Mouse (Mus musculus) layer of hippocampus, adult 18-20 months (tissue): ENCODE data around the gene C1qtnf1. TPM values are rescaled to one million over a fixed set of nuclear protein-coding genes. Genes with fewer than 3 reads are reported as not detected.
"Not testable (repeated sequence)": the region's sequence is repeated elsewhere in the genome, so short reads cannot be mapped to it uniquely, and the experiment has no call there.

Experiments
- DNase-seq, 2 experiments: peaks; one replicate each; pipeline ENCODE4 v3.0.0; 2022; ENCODE audit warnings: low spot score in 2 of 2
- long read RNA-seq: library from polyadenylated mRNA; stranded (forward); transcript quantifications from one replicate; pipeline ENCODE4 v2.0.0, GENCODE M21; 2021
- total RNA-seq, 2 experiments: library from RNA; stranded (reverse); gene quantifications; 2 replicates each; pipeline ENCODE4 v1.2.3; 2021

C1qtnf1 gene
- 1 to 10 TPM; 2.0 to 2.9 TPM for total RNA-seq
- long read RNA-seq, partial matches to known transcripts = 0 of 2 reads
- long read RNA-seq, other reads (novel, unspliced or antisense) = 1 of 2 reads

DNA sequence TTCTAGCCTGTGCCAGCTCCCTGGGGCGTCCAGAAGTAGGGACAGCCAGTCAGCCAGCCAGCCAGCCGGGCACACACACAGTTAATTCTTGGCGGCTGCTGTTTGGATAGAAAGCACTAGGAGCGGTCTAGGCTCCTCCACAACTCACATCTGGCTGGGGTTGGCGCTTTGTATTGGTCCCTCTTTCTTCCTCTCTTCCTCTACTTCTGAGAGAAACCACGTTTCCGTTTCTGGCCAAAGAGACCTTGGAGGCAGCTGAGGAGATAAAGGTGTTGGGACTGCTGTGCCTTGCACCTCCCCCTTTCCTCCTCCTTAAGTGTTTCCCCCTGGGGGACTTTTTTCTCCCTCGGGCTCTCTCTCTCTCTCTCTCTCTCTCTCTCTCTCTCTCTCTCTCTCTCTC is at the start of gene C1qtnf1:
C1qtnf1 (plus strand) TSS at position 218 of the 400 bp plus-strand sequence.
- no peak for DNase-seq

DNA sequence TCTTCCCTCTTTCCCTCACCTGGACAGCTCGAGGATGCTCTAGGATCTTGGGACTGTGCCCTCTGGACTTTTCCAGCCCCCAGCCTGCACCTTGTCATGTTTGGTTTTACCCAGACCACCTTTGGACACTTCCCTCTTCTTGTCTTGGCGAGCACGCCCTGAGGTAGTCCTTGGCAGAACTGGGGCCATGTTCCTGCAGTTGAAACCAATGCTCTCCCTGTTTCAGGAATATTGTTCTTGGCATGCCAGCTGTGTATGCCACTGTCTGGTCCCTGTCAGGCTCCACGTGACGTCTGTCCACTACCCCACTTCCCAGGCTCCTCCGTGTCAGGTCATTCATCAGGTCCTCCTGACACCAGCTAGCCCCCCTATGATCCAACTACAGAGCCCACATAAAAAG is 49.3 kb upstream of the C1qtnf1 start:
- DNase-seq = no peak

DNA sequence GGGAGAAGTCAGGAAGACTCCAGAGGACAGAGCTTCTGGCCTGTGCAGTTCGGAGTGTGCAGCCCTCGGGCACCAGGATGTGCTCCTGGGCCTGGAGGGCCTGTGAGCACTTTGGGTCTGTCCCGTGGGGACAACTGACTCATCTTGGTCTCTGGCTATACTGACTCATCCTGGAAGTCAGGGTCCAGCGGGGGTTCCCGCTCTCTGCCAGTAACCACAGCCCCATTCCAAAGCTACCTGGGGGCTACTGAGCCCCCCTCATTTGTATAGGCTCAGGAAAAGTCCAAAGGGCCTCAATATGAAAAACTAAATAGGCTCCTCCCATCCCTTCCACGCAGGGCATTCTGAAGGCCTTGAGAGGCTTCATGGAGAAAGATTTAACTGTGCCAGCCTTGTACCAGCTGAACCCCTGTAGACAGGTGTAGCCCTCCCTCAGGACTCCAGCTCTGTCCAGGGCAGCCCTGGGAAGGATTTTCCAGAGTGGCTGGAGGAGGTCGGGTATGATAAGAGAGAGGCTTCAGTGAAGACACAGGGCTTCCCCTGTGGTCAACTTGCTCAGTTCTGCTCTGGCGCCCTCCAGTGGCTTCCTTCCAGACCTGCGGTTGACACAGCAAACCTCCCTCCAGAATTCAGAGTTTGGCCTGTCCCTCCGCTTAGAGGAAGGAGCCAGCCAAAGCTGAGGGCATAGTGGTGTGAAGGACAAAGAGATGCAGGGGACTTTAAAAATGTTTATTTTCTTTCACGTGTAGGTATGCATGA is 48.6 kb upstream of the C1qtnf1 start:
- DNase-seq = peak; percentile 46 to 85

DNA sequence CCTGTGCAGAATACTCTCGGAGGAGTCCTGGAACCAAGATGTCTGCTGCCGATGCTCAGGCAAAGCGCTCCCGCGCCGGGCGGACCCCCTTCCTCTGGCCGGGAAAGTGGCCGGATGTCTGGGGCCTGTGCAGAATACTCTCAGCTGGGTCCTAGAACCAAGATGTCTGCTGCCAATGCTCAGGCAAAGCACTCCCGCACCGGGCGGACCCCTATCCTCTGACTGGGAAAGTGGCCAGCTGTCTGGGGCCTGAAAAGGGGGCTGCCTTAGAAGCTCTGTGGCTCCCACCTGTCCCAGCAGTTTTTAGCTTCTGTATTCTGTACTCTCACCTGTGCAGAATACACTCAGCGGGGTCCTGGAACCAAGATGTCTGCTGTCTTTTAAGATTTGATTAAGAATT is 40.2 kb upstream of the C1qtnf1 start:
- not testable (repeated sequence) for DNase-seq

DNA sequence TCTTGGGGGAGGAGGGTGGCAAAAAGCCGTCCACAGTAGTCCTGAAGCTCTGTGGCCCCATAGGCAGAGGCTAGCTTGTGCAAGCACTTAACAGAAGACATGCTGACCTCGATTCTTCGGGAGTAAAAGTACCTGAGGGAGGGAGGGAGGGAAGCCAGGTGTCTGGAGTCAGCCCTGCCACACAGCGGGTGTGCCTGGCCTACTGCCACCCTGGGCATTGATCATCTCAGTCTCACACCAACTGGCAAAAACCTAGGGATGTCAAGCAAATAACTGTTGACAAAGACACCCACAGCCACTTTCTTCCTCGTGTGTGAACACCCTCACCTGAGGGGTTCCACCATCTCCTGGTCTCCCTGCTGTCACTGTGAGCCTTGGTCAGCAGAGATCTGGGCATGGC is 34.0 kb upstream of the C1qtnf1 start:
- no peak for DNase-seq

DNA sequence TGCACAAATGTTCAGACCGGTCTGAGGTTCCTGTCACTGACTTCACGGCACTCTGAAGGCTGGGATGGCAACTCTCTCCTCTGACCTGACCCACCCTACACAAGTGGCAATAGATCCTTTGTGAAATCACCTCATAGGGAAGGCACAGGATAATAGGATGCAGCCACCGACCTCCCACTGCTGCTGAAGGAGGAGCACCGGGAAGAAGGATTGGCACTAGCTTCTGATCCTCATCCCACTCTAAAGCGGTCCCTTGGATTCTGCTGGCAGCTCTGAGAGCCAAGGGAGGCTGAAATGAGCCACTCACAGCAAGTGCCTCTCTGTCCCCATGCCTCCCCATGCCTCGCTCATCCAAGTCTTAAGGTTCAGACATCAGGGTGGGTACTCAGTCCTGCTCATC is 33.5 kb upstream of the C1qtnf1 start:
- no peak for DNase-seq

DNA sequence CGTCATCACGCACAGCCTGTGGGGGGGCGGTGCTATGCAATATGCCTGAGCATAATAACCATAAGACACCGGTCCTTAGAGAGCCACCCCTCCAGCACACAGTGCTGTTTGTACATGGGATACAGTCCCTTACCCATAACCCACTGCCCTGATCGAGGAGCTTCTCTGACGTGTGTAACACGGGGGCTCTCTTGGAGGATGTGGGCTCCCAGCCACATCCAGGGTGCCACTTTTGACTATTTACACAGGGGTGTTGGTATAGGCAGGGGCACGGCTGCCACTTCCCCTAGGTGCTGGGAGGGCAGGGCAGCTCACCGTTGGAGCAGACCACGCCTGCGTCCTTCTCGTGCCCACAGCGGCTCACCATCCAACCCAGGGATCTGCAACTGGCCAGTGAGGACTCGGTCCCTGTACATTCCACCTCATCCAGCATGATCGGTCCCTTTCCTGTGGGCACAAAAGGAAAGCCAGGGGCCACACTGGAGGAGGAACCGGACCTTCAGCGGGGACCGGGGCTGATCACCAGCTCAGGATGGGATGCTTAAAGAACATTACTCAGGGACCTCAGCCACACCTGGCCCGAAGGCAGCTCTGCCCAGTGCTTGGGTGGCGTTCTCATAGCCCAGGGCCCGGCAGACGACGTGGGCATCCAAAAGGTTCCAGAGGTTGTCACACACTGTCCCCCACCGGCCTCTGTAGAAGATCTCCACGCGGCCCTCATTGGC is 30.0 kb upstream of the C1qtnf1 start:
- DNase-seq = no peak

DNA sequence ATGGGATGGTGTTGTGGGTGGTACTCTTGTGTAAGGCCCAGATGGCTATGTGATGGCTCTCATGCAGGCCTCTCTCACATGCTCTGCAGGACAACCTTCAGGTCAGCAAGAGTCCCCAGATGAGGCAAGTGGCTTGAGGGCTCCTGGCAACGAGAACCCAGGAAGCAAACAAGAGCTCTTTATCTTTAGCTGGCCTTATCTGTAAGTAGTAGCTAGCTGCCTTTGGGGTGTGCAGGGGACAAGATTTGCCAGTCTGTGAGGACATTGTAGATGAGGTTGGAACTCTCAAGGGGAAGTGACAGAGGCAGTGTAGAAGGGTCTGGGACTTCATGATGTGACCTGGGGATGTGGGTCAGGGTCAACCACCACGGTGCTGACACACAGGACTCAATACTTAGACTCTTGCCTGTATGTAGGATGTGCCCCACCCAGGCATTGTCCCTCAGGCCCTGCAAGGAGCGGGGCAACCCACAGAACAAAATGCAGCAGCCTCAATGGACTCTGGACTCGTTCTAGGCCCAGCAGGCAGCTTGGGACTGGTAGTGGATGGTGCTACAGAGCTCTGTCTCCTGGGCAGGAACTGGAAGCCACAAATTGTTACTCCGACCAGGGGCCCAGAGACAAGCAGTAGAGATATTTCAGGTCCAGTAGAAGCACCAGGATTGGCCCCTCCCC is 28.0 kb upstream of the C1qtnf1 start:
- no peak for DNase-seq

DNA sequence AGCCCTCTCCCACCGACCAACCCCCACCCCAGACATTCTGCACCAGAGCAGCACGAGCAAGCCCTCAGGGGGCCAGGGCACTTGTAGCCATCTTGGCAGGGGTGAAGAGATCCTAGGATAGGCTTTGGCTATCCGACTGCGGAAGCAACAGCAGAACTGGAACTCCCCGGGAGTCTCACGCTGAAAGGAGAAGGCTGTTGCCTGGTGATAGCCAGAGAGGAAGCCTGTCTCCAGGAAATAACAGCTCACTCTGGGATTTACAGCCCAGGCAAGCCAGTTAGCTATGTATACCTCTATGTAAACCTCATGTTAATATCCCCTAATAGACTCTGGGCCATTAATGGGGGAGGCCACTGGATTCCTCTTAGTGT is 27.5 kb upstream of the C1qtnf1 start:
- DNase-seq = no peak

DNA sequence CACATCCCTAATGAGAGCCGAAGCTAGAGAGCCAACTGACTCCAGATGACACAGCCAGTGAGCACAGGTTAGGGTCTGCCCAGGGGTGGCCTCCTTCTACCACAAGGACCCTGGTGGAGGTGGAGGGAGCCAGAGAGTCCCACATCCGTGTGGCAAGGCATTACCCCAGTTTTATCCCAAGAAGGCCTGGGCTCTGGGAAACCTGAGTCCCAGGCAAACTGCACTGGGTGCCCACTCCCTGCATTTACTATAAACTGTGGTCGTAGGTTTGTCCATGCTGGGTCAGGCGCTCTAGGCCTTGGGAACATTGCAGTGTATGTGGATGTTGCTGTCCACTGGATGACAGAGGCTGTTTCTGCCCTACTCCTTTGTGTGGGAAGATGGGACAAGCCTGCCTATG is 26.8 kb upstream of the C1qtnf1 start:
- no peak for DNase-seq

DNA sequence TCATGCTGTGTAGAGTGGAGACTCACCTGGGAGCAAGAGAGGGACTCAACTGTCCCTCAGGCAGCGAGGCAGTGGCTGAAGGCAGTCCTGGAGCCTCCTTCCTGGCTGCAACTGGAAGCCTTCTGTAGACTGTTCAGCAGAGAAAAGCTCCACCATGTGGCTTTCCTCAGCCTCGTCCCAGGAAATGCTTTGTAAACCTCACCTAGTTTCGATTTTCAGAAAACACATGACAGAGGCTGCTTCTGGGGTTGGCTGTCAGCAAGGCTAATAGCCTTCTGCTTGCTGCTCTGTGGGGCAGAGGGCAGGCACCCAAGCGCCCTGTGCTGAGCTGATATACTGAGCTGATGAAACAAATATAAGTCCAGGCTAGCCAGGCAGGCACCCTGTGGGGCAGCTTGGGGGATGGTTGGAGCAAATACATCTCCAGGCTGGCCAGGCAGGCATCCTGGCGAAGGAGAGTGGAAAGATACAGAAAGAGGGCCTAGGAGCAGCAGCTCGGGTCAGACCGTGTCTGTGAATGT is 26.2 kb upstream of the C1qtnf1 start, which contains the start of gene Lgals3bp:
Lgals3bp (minus strand) TSS at position 333 of the 521 bp plus-strand sequence.
- DNase-seq = peak; percentile 43 to 73

DNA sequence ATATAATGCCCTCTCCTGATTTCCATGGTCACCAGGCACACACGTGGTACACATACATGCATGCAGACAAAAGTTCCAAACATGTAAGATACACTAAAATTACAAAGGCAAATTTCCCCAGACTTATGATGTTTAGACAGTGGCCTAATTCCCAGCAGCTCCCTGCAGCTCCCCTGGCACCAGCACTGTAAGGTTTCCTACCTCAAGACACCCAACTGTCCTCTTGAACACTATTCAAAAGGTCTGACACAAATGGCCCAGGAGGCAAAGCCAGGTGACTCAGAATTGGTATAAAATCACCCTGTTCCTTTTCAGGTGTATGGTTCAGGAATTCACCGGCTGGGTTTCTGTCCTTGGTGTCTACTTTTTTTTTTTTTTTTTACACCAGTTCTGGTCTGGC is 24.8 kb upstream of the C1qtnf1 start:
- no peak for DNase-seq

DNA sequence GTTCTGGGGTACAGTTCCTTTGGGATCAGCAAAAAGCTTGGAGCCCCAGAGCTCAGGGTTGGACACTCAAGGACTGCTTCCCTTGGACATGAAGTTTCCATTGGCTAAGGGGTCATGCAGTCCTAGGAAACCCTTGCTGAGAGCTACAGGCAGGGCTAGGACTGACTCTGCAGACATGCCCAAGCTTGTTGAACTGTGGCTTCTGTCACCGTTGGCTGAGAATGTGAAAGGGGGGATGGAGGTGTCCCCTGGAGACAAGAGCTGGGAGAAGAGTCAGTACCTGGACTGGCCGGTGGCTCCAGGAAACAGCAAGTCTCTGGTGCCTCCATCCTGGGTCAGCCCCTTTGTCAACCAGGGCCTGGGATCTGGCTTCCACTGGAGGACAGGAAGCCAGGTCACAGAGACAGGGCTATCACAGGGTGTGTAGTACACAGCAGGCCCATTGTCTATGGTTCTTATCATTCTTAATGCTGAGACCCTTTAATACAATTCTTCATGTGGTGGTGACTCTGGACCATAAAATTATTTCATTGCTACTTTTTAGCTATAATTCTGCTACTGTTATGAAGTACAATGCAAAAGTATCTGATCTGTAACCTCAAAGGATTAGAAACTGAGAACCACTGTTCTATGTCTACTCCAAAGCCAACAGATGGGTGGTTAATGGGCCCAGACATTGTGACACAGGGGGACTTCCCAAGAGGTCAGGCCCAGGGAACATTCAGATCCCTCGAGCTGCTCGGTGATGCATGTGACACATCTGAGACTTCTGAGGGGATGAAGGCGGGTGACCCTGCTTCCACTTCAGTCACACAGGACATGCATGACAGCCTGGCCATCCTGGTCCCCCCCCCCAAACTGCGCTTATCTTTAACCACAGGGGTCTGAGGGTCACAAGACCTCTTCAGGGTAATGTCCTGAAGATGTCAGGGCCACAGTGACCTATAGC is 23.8 kb upstream of the C1qtnf1 start:
- DNase-seq = no peak

DNA sequence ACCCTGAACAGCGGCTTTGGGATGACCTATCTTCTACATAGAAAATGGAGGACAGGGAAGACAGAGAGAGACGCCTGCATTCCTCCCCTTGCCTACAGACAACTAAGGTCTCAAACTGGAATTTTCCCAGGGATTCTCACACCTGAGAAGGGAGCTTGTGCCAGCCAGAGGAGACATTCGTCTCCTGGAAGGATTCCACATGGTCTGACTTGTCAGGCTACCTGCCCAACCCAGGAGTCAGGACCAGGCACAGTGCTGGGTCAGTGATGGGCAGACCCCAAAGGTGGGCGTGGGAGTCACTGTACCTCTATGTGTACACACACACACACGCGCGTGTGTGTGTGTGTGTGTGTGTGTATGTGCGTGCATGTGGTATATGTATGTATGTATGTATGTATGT is 22.7 kb upstream of the C1qtnf1 start:
- no peak for DNase-seq

DNA sequence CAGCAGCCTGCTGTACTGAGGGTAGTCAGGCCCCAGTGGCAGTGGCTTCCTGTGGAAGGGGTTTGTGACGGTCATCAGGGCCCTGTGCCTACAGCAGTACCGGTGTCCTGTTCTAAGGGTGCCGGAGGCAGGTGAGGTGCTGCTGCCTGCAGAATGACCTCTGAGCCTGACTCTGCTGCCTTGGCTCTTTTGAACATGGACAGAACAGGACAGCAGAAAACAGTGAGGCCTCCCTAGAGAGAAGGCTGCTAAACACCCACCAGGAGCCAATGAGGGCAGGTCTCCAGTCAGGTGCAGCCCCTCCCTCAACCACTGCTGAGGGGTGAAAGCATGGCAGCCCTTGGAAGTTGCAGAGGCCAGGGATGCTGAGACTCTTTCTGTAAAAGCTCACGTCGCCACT is 21.5 kb upstream of the C1qtnf1 start:
- no peak for DNase-seq

DNA sequence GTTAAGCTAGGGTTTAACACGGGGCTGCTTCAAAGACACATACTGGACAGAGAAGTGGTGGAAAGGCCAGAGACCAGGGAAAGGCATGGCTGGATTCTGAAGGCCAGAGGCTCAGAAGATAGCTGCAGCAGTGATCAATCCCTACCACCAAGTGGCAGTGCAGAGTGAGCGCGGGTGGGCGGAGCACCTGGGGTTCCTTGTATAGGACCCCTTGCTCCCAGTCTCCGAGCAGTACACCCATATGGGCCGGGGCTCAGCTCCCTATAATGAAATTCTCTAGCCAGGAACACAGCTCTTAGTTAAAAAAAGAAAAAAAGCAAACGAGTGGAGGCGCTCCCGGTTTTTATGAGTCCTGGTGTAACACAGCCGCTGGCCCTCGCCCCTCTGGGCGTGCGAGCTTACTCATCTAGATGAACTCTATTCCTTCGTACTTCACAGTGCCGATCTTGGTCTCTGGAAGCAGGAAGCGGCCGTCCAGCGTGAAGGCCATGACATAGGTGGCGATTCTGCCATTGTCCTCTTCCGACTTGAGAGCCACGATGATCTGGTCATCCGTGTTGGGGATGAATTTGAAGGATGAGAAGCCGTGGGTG is 20.6 kb upstream of the C1qtnf1 start:
- no peak for DNase-seq

DNA sequence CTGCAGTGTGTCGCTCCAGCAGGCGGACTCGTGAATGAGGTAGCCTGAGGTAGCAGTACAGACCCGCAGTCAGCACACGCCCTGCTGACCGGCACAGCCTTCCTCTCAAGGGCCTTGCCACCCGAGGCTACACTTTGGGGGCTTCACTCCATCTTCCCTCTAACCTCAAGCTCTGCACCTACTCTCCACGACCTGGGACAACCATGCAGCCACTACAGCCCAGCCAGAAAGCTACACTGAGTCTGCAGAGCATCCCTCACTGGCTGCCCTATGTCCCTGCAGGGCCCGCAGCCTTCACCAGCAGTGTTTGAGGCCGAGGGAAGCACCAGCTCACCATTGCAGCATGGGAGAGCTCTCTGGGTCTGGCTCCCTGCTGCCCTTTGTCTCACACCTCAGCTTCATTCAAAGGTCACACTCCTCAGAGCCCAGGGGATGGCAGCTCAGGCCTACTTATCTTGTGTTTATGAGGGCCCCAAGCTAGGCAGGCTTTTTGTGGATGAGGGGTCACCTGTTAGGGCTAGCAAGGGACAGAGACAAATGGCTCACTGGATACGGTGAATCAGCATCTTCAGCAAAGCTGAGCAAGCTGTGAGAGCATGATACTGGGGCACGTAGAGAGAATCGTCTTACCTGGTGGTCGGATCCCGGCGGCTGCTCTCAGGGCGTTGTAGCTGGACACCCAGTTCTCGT is 19.8 kb upstream of the C1qtnf1 start:
- DNase-seq = no peak

DNA sequence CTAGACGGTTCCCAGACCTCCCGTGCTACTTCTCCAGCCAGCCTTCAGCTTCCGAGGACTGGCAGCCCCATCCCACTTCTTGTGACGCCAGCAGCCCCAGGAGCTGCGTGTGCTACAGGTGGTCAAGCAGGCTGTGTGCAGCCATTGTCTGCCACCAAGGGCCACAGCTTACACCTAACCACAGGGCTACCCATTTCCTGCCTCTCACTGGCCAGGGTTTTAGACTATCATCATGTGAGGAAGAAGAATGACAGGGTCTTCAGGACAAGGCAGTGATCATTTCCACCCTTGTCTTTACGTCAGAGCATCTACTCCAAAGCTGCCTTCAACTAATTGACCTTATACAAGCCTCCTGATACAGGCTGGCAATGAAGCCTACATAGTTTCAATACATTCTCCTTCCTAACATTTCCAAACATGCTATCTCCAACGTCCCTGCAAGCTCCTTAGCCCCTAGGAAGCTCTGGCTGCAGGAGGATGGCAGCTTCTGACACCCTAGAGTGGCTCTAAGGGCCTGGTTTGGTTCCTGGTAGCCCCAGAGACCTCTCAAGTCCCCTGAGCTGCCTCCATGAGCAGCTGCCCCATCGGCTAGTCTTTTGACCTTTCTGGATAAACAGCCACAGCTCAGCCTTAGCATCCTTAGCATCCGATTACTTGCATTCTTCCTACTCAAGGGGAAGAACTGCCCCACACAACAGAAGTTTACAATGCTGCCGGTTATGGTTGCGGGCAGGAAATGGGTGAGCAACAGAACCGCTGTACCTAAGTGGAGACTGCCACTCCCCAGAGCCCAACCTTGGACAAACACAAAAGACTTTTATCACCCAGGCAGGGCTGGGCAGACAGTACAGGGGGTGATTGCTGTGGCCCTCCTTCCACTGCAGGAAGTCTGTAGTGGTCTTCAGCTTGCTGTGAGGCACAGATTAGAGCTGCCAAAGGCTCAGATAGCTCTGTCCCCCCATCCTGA is 18.6 kb upstream of the C1qtnf1 start:
- no peak for DNase-seq

DNA sequence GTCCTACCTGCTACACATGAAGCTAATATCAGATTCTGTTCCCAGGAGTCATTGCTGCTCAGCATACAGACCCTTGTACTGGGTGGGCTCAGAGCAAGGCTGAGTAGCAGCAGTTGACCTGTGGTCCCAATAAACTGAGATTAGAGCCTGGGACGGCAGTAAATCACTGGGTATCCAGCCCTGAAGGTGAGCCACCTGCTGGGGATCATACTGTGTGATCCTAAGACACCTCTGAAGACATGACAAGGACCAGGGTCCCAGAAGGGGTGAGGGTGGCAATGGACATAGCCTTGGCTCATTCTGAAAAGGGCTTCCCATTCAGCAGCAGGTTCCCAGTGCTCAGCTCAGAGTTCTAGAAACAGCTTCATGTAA is 17.9 kb upstream of the C1qtnf1 start:
- no peak for DNase-seq
